Comparison of ENCODE assay signal across 7 mouse cellular contexts in genomic region chr2:105523297-105523802, GRCm38 (mm10).
A peak's percentile ranks its signal among the peaks of the same experiment; 100 is the strongest.
DNase-seq lines count a peak whose midpoint lies in the region; TF ChIP-seq lines count a peak whose summit lies in the region.

No protein-coding gene starts in this region.

- H3K9ac ChIP-seq in CH12.LX (ENCODE audit: insufficient read depth, low read depth) (no peak overlapping the region), MEL (ENCODE audit: control insufficient read depth, low read depth, low read length, poor library complexity, severe bottlenecking) (no peak overlapping the region)

- WGBS in small intestine, adult 2 months, result 6% methylated on average over 5 of the region's 5 CpGs

- no peaks in the 10 kb centered on the region for H3K9me3 ChIP-seq in CH12.LX (replicated peaks; ENCODE audit: low read length)
- no peaks in the 10 kb centered on the region for H3K9me3 ChIP-seq in MEL (replicated peaks; ENCODE audit: insufficient read depth, low read length)

- no peak for TF ChIP-seq POLR2A in CH12.LX (IDR thresholded peaks at IDR 0.05; ENCODE audit: low read depth, low read length)
- TF ChIP-seq POLR2A in MEL (IDR thresholded peaks at IDR 0.05; ENCODE audit: control insufficient read depth in 1 of 2, insufficient read depth in 1 of 2, low read depth in 1 of 2, low read length in 2 of 2, poor library complexity in 1 of 2), result no peak
- no peak for TF ChIP-seq POLR2A in small intestine, adult 2 months (IDR thresholded peaks at IDR 0.05; ENCODE audit: low read depth, low read length)

- no peak overlapping the region for H3K27ac ChIP-seq in CH12.LX (ENCODE audit: insufficient read depth, low read depth)
- no peak overlapping the region for H3K27ac ChIP-seq in MEL (ENCODE audit: control insufficient read depth, low read depth, low read length)
- no peak overlapping the region for H3K27ac ChIP-seq in small intestine, adult 2 months (ENCODE audit: insufficient read depth, low read depth, low read length)

- TF ChIP-seq EP300 in CH12.LX (IDR thresholded peaks at IDR 0.05; ENCODE audit: low read length) (no peak), MEL (IDR thresholded peaks at IDR 0.05; ENCODE audit: low read depth in 1 of 2, low read length in 2 of 2) (no peak)

- peaks cover 0 to 9% of the 10 kb centered on the region in 2 experiments; a peak in 1 of 4 replicates for H3K4me1 ChIP-seq in CH12.LX (ENCODE audit: control insufficient read depth in 1 of 2, insufficient read depth in 2 of 2)
- H3K4me1 ChIP-seq in MEL (ENCODE audit: control insufficient read depth in 1 of 2, insufficient read depth in 2 of 2, low read length in 2 of 2), result no peaks in the 10 kb centered on the region
- no peaks in the 10 kb centered on the region for H3K4me1 ChIP-seq in small intestine, adult 2 months (ENCODE audit: control insufficient read depth, insufficient read depth, insufficient read length, low read length)

- TF ChIP-seq CTCF in CH12.LX (conservative IDR thresholded peaks at IDR 0.05 in 1 of 2, IDR thresholded peaks at IDR 0.05 in 1 of 2; ENCODE audit: low read depth in 2 of 2, low read length in 2 of 2) (peak; percentile 62 to 84), MEL (IDR thresholded peaks at IDR 0.05 in 2 of 3, conservative IDR thresholded peaks at IDR 0.05 in 1 of 3; ENCODE audit: control insufficient read depth in 1 of 3, insufficient read depth in 1 of 3, low read depth in 2 of 3, low read length in 3 of 3, poor library complexity in 1 of 3, severe bottlenecking in 1 of 3) (peak; percentile 64 to 80 (median 80))
- TF ChIP-seq CTCF in small intestine, adult 2 months (IDR thresholded peaks at IDR 0.05; ENCODE audit: extremely low read depth, insufficient read length, insufficient replicate concordance, low read depth, low read length), result peak; percentile 58; the same call in 1 of the 2 replicates

- H3K27me3 ChIP-seq in CH12.LX (replicated peaks) (no peaks in the 10 kb centered on the region), MEL (ENCODE audit: control insufficient read depth in 1 of 2, insufficient read depth in 2 of 2, low read length in 2 of 2) (peaks cover 0 to 6% of the 10 kb centered on the region in 2 experiments; a peak in 2 of 4 replicates)
- H3K27me3 ChIP-seq in small intestine, adult 2 months (ENCODE audit: control insufficient read depth, insufficient read depth, low read length), result no peaks in the 10 kb centered on the region

- in situ Hi-C loops in CH12.LX (cut with MboI; ENCODE audit: low pct_ligation_motif_present, low pct_unique_long_range_greater_than_20kb, low sequenced_read_pairs), result loop anchor here (25.0 kb wide), 1 partner anchor 564 kb away; no protein-coding TSS in a partner anchor

- H3K79me2 ChIP-seq in CH12.LX (replicated peaks; ENCODE audit: control insufficient read depth, extremely low read depth, insufficient read depth, poor library complexity, severe bottlenecking) (no peaks in the 10 kb centered on the region), MEL (ENCODE audit: control insufficient read depth, insufficient read depth, low read length, poor library complexity) (no peaks in the 10 kb centered on the region)

- peak overlapping the region; percentile 21; the same call in 1 of the 2 replicates for H3K4me2 ChIP-seq in CH12.LX (ENCODE audit: insufficient read depth, low read depth, poor library complexity, severe bottlenecking)

- peak; percentile 78 for DNase-seq in CH12.LX (ENCODE audit: extremely low read depth)
- peak; percentile 67 for DNase-seq in MEL (ENCODE audit: low read depth, low spot score)
- DNase-seq in cerebellum, adult 8-10 months, result peak; percentile 58
- DNase-seq in frontal cortex, postnatal 14 days (ENCODE audit: low spot score in 2 of 2), result peak; percentile 9 to 18
- peak; percentile 25 to 58 for DNase-seq in layer of hippocampus, adult 18-20 months (ENCODE audit: low spot score in 2 of 2)
- peak; percentile 48 for DNase-seq in lung, postnatal 14 days

- no peak overlapping the region for H3K4me3 ChIP-seq in CH12.LX (replicated peaks in 1 of 3; ENCODE audit: low read depth in 2 of 3, low read length in 2 of 3, poor library complexity in 1 of 3)
- no peak overlapping the region for H3K4me3 ChIP-seq in MEL (ENCODE audit: control insufficient read depth in 1 of 2, insufficient read depth in 1 of 2, low read depth in 2 of 2, low read length in 2 of 2)
- H3K4me3 ChIP-seq in small intestine, adult 2 months (ENCODE audit: low read depth, low read length), result no peak overlapping the region

- dilution Hi-C loops in CH12.LX (cut with MboI; ENCODE audit: extremely low pct_ligation_motif_present, extremely low pct_unique_long_range_greater_than_20kb, low sequenced_read_pairs), result no loop called here

- peak; percentile 85 for TF ChIP-seq RAD21 in CH12.LX (IDR thresholded peaks at IDR 0.05; ENCODE audit: low read depth, low read length)
- peak; percentile 84 for TF ChIP-seq RAD21 in MEL (IDR thresholded peaks at IDR 0.05; ENCODE audit: low read depth, low read length)

- H3K36me3 ChIP-seq in CH12.LX (replicated peaks in 1 of 2; ENCODE audit: control insufficient read depth in 1 of 2, insufficient read depth in 1 of 2, low read length in 1 of 2) (no peaks in the 10 kb centered on the region), MEL (ENCODE audit: control insufficient read depth in 1 of 2, insufficient read depth in 2 of 2, low read length in 2 of 2) (no peaks in the 10 kb centered on the region)
- H3K36me3 ChIP-seq in small intestine, adult 2 months (ENCODE audit: control insufficient read depth, insufficient read depth, low read length), result no peaks in the 10 kb centered on the region

TF ChIP-seq in CH12.LX, 34 proteins besides CTCF, POLR2A, EP300 and RAD21 (continues in another document):
- TF ChIP-seq CHD1 (IDR thresholded peaks at IDR 0.05; ENCODE audit: low read depth, low read length), result no peak
- TF ChIP-seq MAX (IDR thresholded peaks at IDR 0.05; ENCODE audit: low read length), result no peak
- peak; percentile 61 for TF ChIP-seq ELF1 (IDR thresholded peaks at IDR 0.05; ENCODE audit: low read depth, low read length)
- TF ChIP-seq MEF2A (IDR thresholded peaks at IDR 0.05; ENCODE audit: borderline replicate concordance, low read depth, low read length), result no peak; the same call in 1 of the 2 replicates
- TF ChIP-seq HCFC1 (IDR thresholded peaks at IDR 0.05; ENCODE audit: low read depth, low read length), result peak; percentile 37
- TF ChIP-seq NELFE (IDR thresholded peaks at IDR 0.05; ENCODE audit: low read depth, low read length), result peak; percentile 63; the same call in 1 of the 2 replicates
- peak; percentile 83; the same call in 1 of the 2 replicates for TF ChIP-seq MAZ (IDR thresholded peaks at IDR 0.05; ENCODE audit: low read depth, low read length)
- TF ChIP-seq PAX5 (IDR thresholded peaks at IDR 0.05; ENCODE audit: low read length), result no peak
- TF ChIP-seq MXI1 (IDR thresholded peaks at IDR 0.05; ENCODE audit: low read depth, low read length), result peak; percentile 59; the same call in 1 of the 2 replicates
- no peak for TF ChIP-seq ZNF384 (IDR thresholded peaks at IDR 0.05; ENCODE audit: low read depth, low read length)
- peak; percentile 54 for TF ChIP-seq SIN3A (IDR thresholded peaks at IDR 0.05; ENCODE audit: low read length)
- TF ChIP-seq JUND (conservative IDR thresholded peaks at IDR 0.05; ENCODE audit: low read depth, low read length), result no peak
- no peak for TF ChIP-seq JUN (IDR thresholded peaks at IDR 0.05; ENCODE audit: insufficient read depth, low read depth, low read length)
- TF ChIP-seq ZKSCAN1 (IDR thresholded peaks at IDR 0.05; ENCODE audit: borderline replicate concordance, low read depth, low read length), result no peak
- TF ChIP-seq USF2 (conservative IDR thresholded peaks at IDR 0.05; ENCODE audit: low read depth, low read length), result no peak
- TF ChIP-seq SMC3 (IDR thresholded peaks at IDR 0.05; ENCODE audit: low read depth, low read length), result peak; percentile 85
- peak; percentile 54; the same call in 1 of the 2 replicates for TF ChIP-seq IRF4 (IDR thresholded peaks at IDR 0.05; ENCODE audit: low read depth, low read length)
- TF ChIP-seq ZMIZ1 (IDR thresholded peaks at IDR 0.05; ENCODE audit: low read depth, low read length), result no peak
- TF ChIP-seq MYC (IDR thresholded peaks at IDR 0.05; ENCODE audit: low read depth, low read length), result no peak

TF ChIP-seq in MEL, 35 proteins besides CTCF, POLR2A, EP300 and RAD21:
- TF ChIP-seq USF1 (IDR thresholded peaks at IDR 0.05; ENCODE audit: low read depth, low read length) (no peak), RCOR1 (IDR thresholded peaks at IDR 0.05; ENCODE audit: low read depth, low read length) (peak; percentile 91), ZC3H11A (IDR thresholded peaks at IDR 0.05; ENCODE audit: low read depth, low read length) (peak; percentile 76), MEF2A (IDR thresholded peaks at IDR 0.05; ENCODE audit: extremely low read depth, insufficient replicate concordance, low read depth, low read length, poor library complexity, severe bottlenecking) (no peak), SMC3 (IDR thresholded peaks at IDR 0.05; ENCODE audit: low read depth, low read length) (peak; percentile 89)

Comparison
In these comparisons a context has a peak if more than half of its experiments do, and no peak if none do; other contexts are left out.
1. DNase-seq: peak in every context shown above with its lines; median percentile 78 in CH12.LX; 67 in MEL; 58 in cerebellum, adult 8-10 months; 48 in lung, postnatal 14 days; 42 in layer of hippocampus, adult 18-20 months; 14 in frontal cortex, postnatal 14 days.
2. Of the 35 proteins assayed by ChIP-seq in both MEL and CH12.LX: peak only in MEL: RCOR1; only in CH12.LX: CHD2, ELF1, HCFC1, MAZ, MXI1, NELFE and 1 more; in both: CTCF, RAD21, SMC3 and ZC3H11A; in neither: 23.